Mouse (Mus musculus): Measurements from ENCODE around the gene Lgals12. TPM values are rescaled to one million over a fixed set of nuclear protein-coding genes. Genes with fewer than 3 reads are reported as not detected.

Gene Lgals12
- polyA plus RNA-seq, 1 experiment from 2014 or later, result 2.1 TPM

GRCm38 (mm10) chr19:7592018-7592417 is 15.0 kb downstream of the Lgals12 start:
- DNase-seq (ENCODE audit: low spot score), result no peak
- 29% methylated on average over 3 of the region's 3 CpGs for WGBS
- H3K27ac ChIP-seq (replicated peaks; ENCODE audit: low read depth, low read length), result no peak overlapping the region

DNA sequence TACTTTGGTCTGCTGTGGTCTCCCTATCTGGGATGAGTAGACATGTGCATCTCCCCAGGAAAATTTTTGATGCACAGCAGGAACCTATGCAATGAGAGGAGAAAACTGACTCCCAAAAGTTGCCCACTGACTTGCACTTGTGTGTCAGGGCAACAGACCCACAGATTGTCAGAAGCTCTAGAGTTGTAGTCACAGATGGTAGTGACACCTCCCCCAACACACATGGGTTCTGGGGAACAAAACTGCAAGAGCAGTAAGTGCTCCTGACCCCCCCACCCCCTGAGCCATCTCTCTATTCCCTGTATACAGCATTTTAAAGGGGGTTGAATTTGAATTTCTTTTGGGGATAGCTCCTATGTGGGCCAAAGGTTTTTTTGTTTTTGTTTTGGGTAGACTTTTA is 16.2 kb downstream of the Lgals12 start:
- Histone ChIP-seq H3K9me3 (ENCODE audit: control insufficient read depth, low read length) (no peaks in the 10 kb centered on the region), H3K4me3 (ENCODE audit: low read depth, low read length) (no peak overlapping the region), H3K27ac (replicated peaks; ENCODE audit: low read depth, low read length) (no peak overlapping the region), H3K4me1 (ENCODE audit: control insufficient read depth, insufficient read depth, low read length) (no peaks in the 10 kb centered on the region), H3K27me3 (replicated peaks; ENCODE audit: control insufficient read depth, insufficient read depth, low read length) (no peaks in the 10 kb centered on the region), H3K9ac (ENCODE audit: low read depth, low read length) (no peak overlapping the region), H3K36me3 (ENCODE audit: control insufficient read depth, insufficient read depth, low read length) (no peaks in the 10 kb centered on the region), H3K4me2 (ENCODE audit: low read depth, low read length) (no peak overlapping the region)
- ATAC-seq (ENCODE audit: low read depth) (no peak), DNase-seq (ENCODE audit: low spot score) (no peak)

More at GRCm38 (mm10) chr19:7592018-7592417, 15.0 kb downstream of the Lgals12 start:
- Histone ChIP-seq H3K27me3 (replicated peaks; ENCODE audit: control insufficient read depth, insufficient read depth, low read length) (no peaks in the 10 kb centered on the region), H3K4me1 (ENCODE audit: control insufficient read depth, insufficient read depth, low read length) (no peaks in the 10 kb centered on the region), H3K9ac (ENCODE audit: low read depth, low read length) (no peak overlapping the region), H3K9me3 (ENCODE audit: control insufficient read depth, low read length) (no peaks in the 10 kb centered on the region), H3K4me2 (ENCODE audit: low read depth, low read length) (no peak overlapping the region), H3K36me3 (ENCODE audit: control insufficient read depth, insufficient read depth, low read length) (no peaks in the 10 kb centered on the region), H3K4me3 (ENCODE audit: low read depth, low read length) (no peak overlapping the region)
- no peak for ATAC-seq (ENCODE audit: low read depth)

DNA sequence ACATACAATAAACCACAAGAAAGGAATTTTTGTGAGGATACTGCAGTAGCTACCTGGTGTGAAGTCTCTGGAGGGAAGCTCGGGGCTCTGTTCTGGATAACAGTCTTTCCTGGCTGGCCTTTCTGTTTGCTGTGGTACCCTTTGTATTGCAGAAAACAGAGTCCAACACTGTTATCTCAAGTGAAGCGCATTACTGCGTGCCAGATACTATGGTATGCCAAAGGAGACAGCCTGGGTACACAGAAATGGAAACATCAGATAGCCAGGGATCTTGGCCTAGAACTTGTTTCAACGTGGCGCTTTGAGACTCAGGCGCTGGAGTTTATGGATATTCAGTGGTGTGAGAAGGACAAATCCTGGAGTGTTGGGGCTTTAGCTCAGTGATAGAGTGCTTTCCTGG is 21.2 kb downstream of the Lgals12 start:
- Histone ChIP-seq H3K27ac (replicated peaks; ENCODE audit: low read depth, low read length) (no peak overlapping the region), H3K4me3 (ENCODE audit: low read depth, low read length) (no peak overlapping the region), H3K9me3 (ENCODE audit: control insufficient read depth, low read length) (no peaks in the 10 kb centered on the region), H3K4me1 (ENCODE audit: control insufficient read depth, insufficient read depth, low read length) (peaks cover 7% of the 10 kb centered on the region; the same call in 1 of the 2 replicates), H3K36me3 (ENCODE audit: control insufficient read depth, insufficient read depth, low read length) (no peaks in the 10 kb centered on the region), H3K4me2 (ENCODE audit: low read depth, low read length) (no peak overlapping the region), H3K9ac (ENCODE audit: low read depth, low read length) (no peak overlapping the region), H3K27me3 (replicated peaks; ENCODE audit: control insufficient read depth, insufficient read depth, low read length) (no peaks in the 10 kb centered on the region)
- DNase-seq (ENCODE audit: low spot score) (no peak), ATAC-seq (ENCODE audit: low read depth) (no peak)
- WGBS, result 96% methylated on average over 6 of the region's 6 CpGs

DNA sequence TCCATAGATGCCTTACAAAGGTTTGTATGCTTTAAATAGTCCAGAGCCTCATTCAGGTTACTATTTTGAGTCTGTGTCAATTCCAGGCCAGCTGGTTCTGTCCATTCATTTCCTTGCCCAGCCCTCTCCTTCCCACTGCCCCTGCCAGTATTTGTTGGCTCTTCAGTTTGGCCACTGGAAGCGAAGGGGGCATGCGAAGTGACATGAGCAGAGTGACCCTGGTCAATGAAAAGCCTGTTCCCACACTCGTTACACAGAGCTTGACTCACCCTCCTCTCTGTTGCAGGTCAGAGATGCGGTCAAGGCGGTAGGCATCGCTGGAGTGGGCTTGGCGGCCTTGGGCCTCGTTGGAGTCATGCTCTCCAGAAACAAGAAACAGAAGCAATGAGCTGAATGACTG is 21.7 kb downstream of the Lgals12 start:
- Histone ChIP-seq H3K9me3 (ENCODE audit: control insufficient read depth, low read length) (no peaks in the 10 kb centered on the region), H3K4me1 (ENCODE audit: control insufficient read depth, insufficient read depth, low read length) (peaks cover 7% of the 10 kb centered on the region; the same call in 1 of the 2 replicates), H3K36me3 (ENCODE audit: control insufficient read depth, insufficient read depth, low read length) (no peaks in the 10 kb centered on the region), H3K27ac (replicated peaks; ENCODE audit: low read depth, low read length) (no peak overlapping the region), H3K4me3 (ENCODE audit: low read depth, low read length) (no peak overlapping the region), H3K9ac (ENCODE audit: low read depth, low read length) (no peak overlapping the region), H3K4me2 (ENCODE audit: low read depth, low read length) (no peak overlapping the region), H3K27me3 (replicated peaks; ENCODE audit: control insufficient read depth, insufficient read depth, low read length) (no peaks in the 10 kb centered on the region)
- ATAC-seq (ENCODE audit: low read depth) (no peak), DNase-seq (ENCODE audit: low spot score) (no peak)
- 84% methylated on average over 8 of the region's 8 CpGs for WGBS

DNA sequence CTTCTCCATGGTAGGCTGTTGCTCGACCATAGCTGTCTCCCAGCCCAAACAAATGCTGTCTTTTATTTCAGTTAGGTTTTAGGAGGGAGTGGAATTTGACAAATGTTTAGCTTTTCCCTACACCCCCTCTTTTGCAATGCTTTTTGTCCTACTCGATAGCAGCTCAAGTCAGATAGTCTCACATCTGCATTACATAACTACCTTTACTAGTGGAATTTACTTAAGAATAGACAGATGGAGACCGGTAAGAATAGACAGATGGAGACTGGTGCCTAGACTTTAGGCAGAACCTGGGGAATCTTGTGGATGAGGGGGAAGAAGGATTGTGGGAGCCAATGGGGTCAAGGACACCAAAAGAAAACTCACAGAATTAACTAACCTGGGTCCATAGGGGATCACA is 23.4 kb downstream of the Lgals12 start:
- WGBS, result 61% methylated on average over 3 of the region's 3 CpGs
- H3K9me3 ChIP-seq (ENCODE audit: control insufficient read depth, low read length), result no peaks in the 10 kb centered on the region
- no peaks in the 10 kb centered on the region for H3K36me3 ChIP-seq (ENCODE audit: control insufficient read depth, insufficient read depth, low read length)
- no peak overlapping the region for H3K4me3 ChIP-seq (ENCODE audit: low read depth, low read length)
- no peak for DNase-seq (ENCODE audit: low spot score)
- no peak for ATAC-seq (ENCODE audit: low read depth)
- no peak overlapping the region for H3K27ac ChIP-seq (replicated peaks; ENCODE audit: low read depth, low read length)
- H3K4me1 ChIP-seq (ENCODE audit: control insufficient read depth, insufficient read depth, low read length), result peaks cover 7% of the 10 kb centered on the region; the same call in 1 of the 2 replicates
- no peaks in the 10 kb centered on the region for H3K27me3 ChIP-seq (replicated peaks; ENCODE audit: control insufficient read depth, insufficient read depth, low read length)
- no peak overlapping the region for H3K9ac ChIP-seq (ENCODE audit: low read depth, low read length)
- H3K4me2 ChIP-seq (ENCODE audit: low read depth, low read length), result no peak overlapping the region

- Histone ChIP-seq H3K27ac (replicated peaks; ENCODE audit: low read depth, low read length) (no peak overlapping the region), H3K9ac (ENCODE audit: low read depth, low read length) (no peak overlapping the region), H3K4me2 (ENCODE audit: low read depth, low read length) (no peak overlapping the region), H3K27me3 (replicated peaks; ENCODE audit: control insufficient read depth, insufficient read depth, low read length) (no peaks in the 10 kb centered on the region), H3K4me1 (ENCODE audit: control insufficient read depth, insufficient read depth, low read length) (peaks cover 7% of the 10 kb centered on the region; the same call in 1 of the 2 replicates), H3K4me3 (ENCODE audit: low read depth, low read length) (no peak overlapping the region), H3K9me3 (ENCODE audit: control insufficient read depth, low read length) (no peaks in the 10 kb centered on the region), H3K36me3 (ENCODE audit: control insufficient read depth, insufficient read depth, low read length) (no peaks in the 10 kb centered on the region)
- peak; percentile 33; the same call in 1 of the 2 replicates for ATAC-seq (ENCODE audit: low read depth)
- peak; percentile 56 for DNase-seq (ENCODE audit: low spot score)
- 45% methylated on average over 7 of the region's 7 CpGs for WGBS
Measured at GRCm38 (mm10) chr19:7583101-7583500, 23.9 kb downstream of the Lgals12 start.

- Histone ChIP-seq H3K36me3 (ENCODE audit: control insufficient read depth, insufficient read depth, low read length) (no peaks in the 10 kb centered on the region), H3K4me2 (ENCODE audit: low read depth, low read length) (no peak overlapping the region), H3K4me3 (ENCODE audit: low read depth, low read length) (no peak overlapping the region), H3K9ac (ENCODE audit: low read depth, low read length) (no peak overlapping the region), H3K4me1 (ENCODE audit: control insufficient read depth, insufficient read depth, low read length) (peaks cover 7% of the 10 kb centered on the region; the same call in 1 of the 2 replicates), H3K27ac (replicated peaks; ENCODE audit: low read depth, low read length) (no peak overlapping the region), H3K27me3 (replicated peaks; ENCODE audit: control insufficient read depth, insufficient read depth, low read length) (no peaks in the 10 kb centered on the region), H3K9me3 (ENCODE audit: control insufficient read depth, low read length) (no peaks in the 10 kb centered on the region)
- DNase-seq (ENCODE audit: low spot score) (no peak), ATAC-seq (ENCODE audit: low read depth) (no peak)
- 50% methylated on average over 5 of the region's 5 CpGs for WGBS
Measured at GRCm38 (mm10) chr19:7581042-7581441, 26.0 kb downstream of the Lgals12 start.

DNA sequence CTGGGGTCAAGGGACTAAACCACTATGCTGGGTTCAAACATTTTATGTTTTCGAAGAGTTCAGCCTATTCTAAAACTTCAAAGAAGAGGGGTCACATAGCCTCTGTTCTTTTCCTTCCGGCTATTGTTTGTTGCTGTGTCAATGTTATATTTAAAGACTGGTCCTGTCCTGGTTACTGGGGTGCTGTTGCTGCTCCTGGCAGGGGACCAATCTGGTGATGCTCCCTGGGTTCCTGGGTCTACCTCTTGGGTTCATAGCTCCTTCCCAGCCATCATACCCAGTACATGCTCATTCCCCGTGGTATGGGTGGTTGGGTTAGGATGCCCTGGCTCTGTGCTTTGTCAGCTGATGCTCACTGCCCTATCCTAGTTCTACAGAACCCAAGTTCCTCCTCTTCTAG is 29.3 kb downstream of the Lgals12 start:
- ATAC-seq (ENCODE audit: low read depth) (no peak), DNase-seq (ENCODE audit: low spot score) (no peak)
- WGBS, result 90% methylated on average over 3 of the region's 3 CpGs
- no peak overlapping the region for H3K27ac ChIP-seq (replicated peaks; ENCODE audit: low read depth, low read length)
- no peaks in the 10 kb centered on the region for H3K36me3 ChIP-seq (ENCODE audit: control insufficient read depth, insufficient read depth, low read length)
- no peaks in the 10 kb centered on the region for H3K4me1 ChIP-seq (ENCODE audit: control insufficient read depth, insufficient read depth, low read length)
- H3K4me3 ChIP-seq (ENCODE audit: low read depth, low read length), result no peak overlapping the region
- H3K9ac ChIP-seq (ENCODE audit: low read depth, low read length), result no peak overlapping the region
- H3K27me3 ChIP-seq (replicated peaks; ENCODE audit: control insufficient read depth, insufficient read depth, low read length), result no peaks in the 10 kb centered on the region
- H3K9me3 ChIP-seq (ENCODE audit: control insufficient read depth, low read length), result no peaks in the 10 kb centered on the region
- H3K4me2 ChIP-seq (ENCODE audit: low read depth, low read length), result no peak overlapping the region

GRCm38 (mm10) chr19:7576180-7576579 is 30.8 kb downstream of the Lgals12 start:
- no peak overlapping the region for H3K4me2 ChIP-seq (ENCODE audit: low read depth, low read length)
- H3K9me3 ChIP-seq (ENCODE audit: control insufficient read depth, low read length), result no peaks in the 10 kb centered on the region
- H3K27ac ChIP-seq (replicated peaks; ENCODE audit: low read depth, low read length), result no peak overlapping the region
- 100% methylated on average over 1 of the region's 1 CpGs for WGBS
- ATAC-seq (ENCODE audit: low read depth) (no peak), DNase-seq (ENCODE audit: low spot score) (no peak)
- H3K4me3 ChIP-seq (ENCODE audit: low read depth, low read length), result no peak overlapping the region
- no peaks in the 10 kb centered on the region for H3K36me3 ChIP-seq (ENCODE audit: control insufficient read depth, insufficient read depth, low read length)
- no peak overlapping the region for H3K9ac ChIP-seq (ENCODE audit: low read depth, low read length)
- H3K27me3 ChIP-seq (replicated peaks; ENCODE audit: control insufficient read depth, insufficient read depth, low read length), result no peaks in the 10 kb centered on the region
- H3K4me1 ChIP-seq (ENCODE audit: control insufficient read depth, insufficient read depth, low read length), result no peaks in the 10 kb centered on the region
